Mouse (Mus musculus): ENCODE measurements around the gene Slc25a48. TPM values are rescaled to one million over a fixed set of nuclear protein-coding genes. Genes with fewer than 3 reads are reported as not detected.

Gene Slc25a48
- polyA plus RNA-seq, 1 experiment from 2014 or later, result 0.14 TPM

GRCm38 (mm10) chr13:56422072-56422723, 16.0 kb upstream of the Slc25a48 start:
- H3K4me3 ChIP-seq (replicated peaks; ENCODE audit: low read length), result no peak overlapping the region; the same call in 1 of the 2 replicates
- no peaks in the 10 kb centered on the region for H3K36me3 ChIP-seq (ENCODE audit: control insufficient read depth, insufficient read depth, low read length)
- peak overlapping the region; percentile 21; the same call in 1 of the 2 replicates for H3K4me2 ChIP-seq (ENCODE audit: low read depth, low read length)
- WGBS, result 17% methylated on average over 16 of the region's 16 CpGs
- no peaks in the 10 kb centered on the region for H3K4me1 ChIP-seq (ENCODE audit: control insufficient read depth, insufficient read depth, low read length)
- no peaks in the 10 kb centered on the region for H3K9me3 ChIP-seq (replicated peaks; ENCODE audit: control insufficient read depth, low read length)
- no peak for ATAC-seq (ENCODE audit: insufficient read depth, low FRiP score)
- H3K27ac ChIP-seq (ENCODE audit: low read length), result no peak overlapping the region
- no peaks in the 10 kb centered on the region; the same call in 1 of the 2 replicates for H3K27me3 ChIP-seq (ENCODE audit: control insufficient read depth, insufficient read depth, low read length)
- H3K9ac ChIP-seq (ENCODE audit: low read length), result no peak overlapping the region

- 0 out of 2 replicates have a peak, but pooled peaks cover 3% of the 10 kb centered on the region for H3K4me1 ChIP-seq (ENCODE audit: control insufficient read depth, insufficient read depth, low read length)
- no peak overlapping the region for H3K9ac ChIP-seq (ENCODE audit: low read length)
- no peak overlapping the region for H3K27ac ChIP-seq (ENCODE audit: low read length)
- no peaks in the 10 kb centered on the region for H3K9me3 ChIP-seq (replicated peaks; ENCODE audit: control insufficient read depth, low read length)
- H3K27me3 ChIP-seq (ENCODE audit: control insufficient read depth, insufficient read depth, low read length), result no peaks in the 10 kb centered on the region; the same call in 1 of the 2 replicates
- H3K36me3 ChIP-seq (ENCODE audit: control insufficient read depth, insufficient read depth, low read length), result no peaks in the 10 kb centered on the region
- H3K4me3 ChIP-seq (replicated peaks; ENCODE audit: low read length), result no peak overlapping the region
- no peak overlapping the region for H3K4me2 ChIP-seq (ENCODE audit: low read depth, low read length)
- WGBS, result 61% methylated on average over 7 of the region's 7 CpGs
- no peak for ATAC-seq (ENCODE audit: insufficient read depth, low FRiP score)
Observed at GRCm38 (mm10) chr13:56425931-56426330, 12.2 kb upstream of the Slc25a48 start.

GRCm38 (mm10) chr13:56426365-56426764, 11.8 kb upstream of the Slc25a48 start, which contains the start of gene Gm3045:
Gene Gm3045 (plus strand): TSS chr13:56426594.
- Histone ChIP-seq H3K4me2 (ENCODE audit: low read depth, low read length) (no peak within 1 kb of the TSS), H3K9me3 (replicated peaks; ENCODE audit: control insufficient read depth, low read length) (no peaks in the 10 kb centered on the region), H3K27me3 (ENCODE audit: control insufficient read depth, insufficient read depth, low read length) (no peaks in the 10 kb centered on the region; the same call in 1 of the 2 replicates), H3K9ac (ENCODE audit: low read length) (no peak within 1 kb of the TSS), H3K36me3 (ENCODE audit: control insufficient read depth, insufficient read depth, low read length) (no peaks in the 10 kb centered on the region), H3K4me3 (replicated peaks; ENCODE audit: low read length) (no peak within 1 kb of the TSS), H3K4me1 (ENCODE audit: control insufficient read depth, insufficient read depth, low read length) (0 out of 2 replicates have a peak, but pooled peaks cover 3% of the 10 kb centered on the region), H3K27ac (ENCODE audit: low read length) (no peak within 1 kb of the TSS)
- no peak for ATAC-seq (ENCODE audit: insufficient read depth, low FRiP score)
- WGBS, result 59% methylated on average over 4 of the region's 4 CpGs

GRCm38 (mm10) chr13:56428724-56429500, 9.2 kb upstream of the Slc25a48 start:
- no peak overlapping the region for H3K4me2 ChIP-seq (ENCODE audit: low read depth, low read length)

GRCm38 (mm10) chr13:56432496-56432895, 5.7 kb upstream of the Slc25a48 start:
- Histone ChIP-seq H3K4me1 (ENCODE audit: control insufficient read depth, insufficient read depth, low read length) (0 out of 2 replicates have a peak, but pooled peaks cover 3% of the 10 kb centered on the region), H3K4me2 (ENCODE audit: low read depth, low read length) (no peak overlapping the region), H3K9ac (ENCODE audit: low read length) (no peak overlapping the region), H3K9me3 (replicated peaks; ENCODE audit: control insufficient read depth, low read length) (no peaks in the 10 kb centered on the region), H3K27me3 (ENCODE audit: control insufficient read depth, insufficient read depth, low read length) (peaks cover 9% of the 10 kb centered on the region), H3K36me3 (ENCODE audit: control insufficient read depth, insufficient read depth, low read length) (no peaks in the 10 kb centered on the region), H3K27ac (ENCODE audit: low read length) (no peak overlapping the region), H3K4me3 (replicated peaks; ENCODE audit: low read length) (no peak overlapping the region)
- 88% methylated on average over 10 of the region's 12 CpGs for WGBS
- no peak for ATAC-seq (ENCODE audit: insufficient read depth, low FRiP score)

More at GRCm38 (mm10) chr13:56428724-56429500, 9.2 kb upstream of the Slc25a48 start:
- no peak overlapping the region for H3K4me3 ChIP-seq (replicated peaks; ENCODE audit: low read length)
- WGBS, result 31% methylated on average over 16 of the region's 16 CpGs
- no peaks in the 10 kb centered on the region for H3K36me3 ChIP-seq (ENCODE audit: control insufficient read depth, insufficient read depth, low read length)
- no peak overlapping the region for H3K27ac ChIP-seq (ENCODE audit: low read length)
- peak; percentile 49; the same call in 1 of the 2 replicates for ATAC-seq (ENCODE audit: insufficient read depth, low FRiP score)
- H3K9me3 ChIP-seq (replicated peaks; ENCODE audit: control insufficient read depth, low read length), result no peaks in the 10 kb centered on the region
- H3K4me1 ChIP-seq (ENCODE audit: control insufficient read depth, insufficient read depth, low read length), result 0 out of 2 replicates have a peak, but pooled peaks cover 3% of the 10 kb centered on the region
- no peaks in the 10 kb centered on the region; the same call in 1 of the 2 replicates for H3K27me3 ChIP-seq (ENCODE audit: control insufficient read depth, insufficient read depth, low read length)
- H3K9ac ChIP-seq (ENCODE audit: low read length), result peak overlapping the region; percentile 22; the same call in 1 of the 2 replicates

- Histone ChIP-seq H3K36me3 (ENCODE audit: control insufficient read depth, insufficient read depth, low read length) (no peaks in the 10 kb centered on the region), H3K9me3 (replicated peaks; ENCODE audit: control insufficient read depth, low read length) (no peaks in the 10 kb centered on the region), H3K4me1 (ENCODE audit: control insufficient read depth, insufficient read depth, low read length) (peaks cover 8% of the 10 kb centered on the region), H3K4me2 (ENCODE audit: low read depth, low read length) (no peak overlapping the region), H3K27me3 (ENCODE audit: control insufficient read depth, insufficient read depth, low read length) (peaks cover 19% of the 10 kb centered on the region), H3K4me3 (replicated peaks; ENCODE audit: low read length) (no peak overlapping the region), H3K9ac (ENCODE audit: low read length) (no peak overlapping the region), H3K27ac (ENCODE audit: low read length) (no peak overlapping the region)
- WGBS, result 23% methylated on average over 10 of the region's 10 CpGs
- ATAC-seq (ENCODE audit: insufficient read depth, low FRiP score), result no peak
Observed at GRCm38 (mm10) chr13:56433466-56433865, 4.7 kb upstream of the Slc25a48 start.

- peaks cover 12% of the 10 kb centered on the region for H3K4me1 ChIP-seq (ENCODE audit: control insufficient read depth, insufficient read depth, low read length)
- no peak overlapping the region for H3K4me2 ChIP-seq (ENCODE audit: low read depth, low read length)
- no peak overlapping the region for H3K27ac ChIP-seq (ENCODE audit: low read length)
- H3K4me3 ChIP-seq (replicated peaks; ENCODE audit: low read length), result no peak overlapping the region
- H3K27me3 ChIP-seq (ENCODE audit: control insufficient read depth, insufficient read depth, low read length), result peaks cover 27% of the 10 kb centered on the region
- H3K36me3 ChIP-seq (ENCODE audit: control insufficient read depth, insufficient read depth, low read length), result no peaks in the 10 kb centered on the region
- no peak overlapping the region for H3K9ac ChIP-seq (ENCODE audit: low read length)
- no peak for ATAC-seq (ENCODE audit: insufficient read depth, low FRiP score)
- 70% methylated on average over 9 of the region's 9 CpGs for WGBS
- H3K9me3 ChIP-seq (replicated peaks; ENCODE audit: control insufficient read depth, low read length), result no peaks in the 10 kb centered on the region
Observed at GRCm38 (mm10) chr13:56434311-56434751, 3.8 kb upstream of the Slc25a48 start.

GRCm38 (mm10) chr13:56435615-56436287, 2.4 kb upstream of the Slc25a48 start:
- ATAC-seq (ENCODE audit: insufficient read depth, low FRiP score), result no peak
- H3K27me3 ChIP-seq (ENCODE audit: control insufficient read depth, insufficient read depth, low read length), result peaks cover 38% of the 10 kb centered on the region
- WGBS, result 52% methylated on average over 10 of the region's 10 CpGs

More at GRCm38 (mm10) chr13:56435615-56436287, 2.4 kb upstream of the Slc25a48 start:
- Histone ChIP-seq H3K4me3 (replicated peaks; ENCODE audit: low read length) (no peak overlapping the region), H3K27ac (ENCODE audit: low read length) (no peak overlapping the region), H3K36me3 (ENCODE audit: control insufficient read depth, insufficient read depth, low read length) (no peaks in the 10 kb centered on the region), H3K4me1 (ENCODE audit: control insufficient read depth, insufficient read depth, low read length) (peaks cover 9% of the 10 kb centered on the region), H3K9ac (ENCODE audit: low read length) (no peak overlapping the region), H3K9me3 (replicated peaks; ENCODE audit: control insufficient read depth, low read length) (no peaks in the 10 kb centered on the region), H3K4me2 (ENCODE audit: low read depth, low read length) (no peak overlapping the region)

All from stomach, embryonic 16.5 days (tissue).